Mouse (Mus musculus) thymus, adult 2 months (tissue): ENCODE measurements around the gene Scfd2.

ENCODE experiments used
- CTCF ChIP-seq: fragments of 200-500 bp; IDR thresholded peaks from 2 replicates; pipeline ENCODE4 v1.5.1; 2012; ENCODE audit warnings: mild to moderate bottlenecking, control low read depth, low read length, moderate library complexity, borderline replicate concordance; ENCODE audit not compliant: control insufficient read depth, poor library complexity, insufficient read depth; ENCODE audit errors: extremely low read depth
- POLR2A ChIP-seq: fragments of 200-500 bp; IDR thresholded peaks from 2 replicates; pipeline ENCODE4 v1.6.1; 2012; ENCODE audit warnings: mild to moderate bottlenecking, low read length, control low read depth, moderate library complexity; ENCODE audit not compliant: control insufficient read depth, poor library complexity, insufficient read depth; ENCODE audit errors: extremely low read depth

DNA sequence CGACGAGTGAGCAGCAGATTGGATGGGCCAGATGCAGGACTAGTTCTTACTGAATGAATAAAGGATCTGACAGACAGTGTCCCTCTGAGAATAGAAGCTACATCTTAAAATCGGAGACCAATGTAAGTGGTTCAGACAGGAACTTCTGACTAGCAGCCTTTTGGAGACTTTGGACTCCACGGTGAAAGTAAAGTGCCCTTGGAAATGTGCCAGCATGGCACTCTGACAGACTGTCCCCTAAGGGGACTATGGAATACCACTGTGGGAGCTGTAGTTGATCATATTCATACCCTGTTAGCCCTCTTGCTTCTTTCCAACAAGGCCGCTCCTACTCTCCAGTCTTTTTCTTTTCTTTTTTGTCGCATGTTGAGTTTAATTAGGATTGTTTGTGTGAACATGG, 368.4 kb downstream of the Scfd2 start:
- TF ChIP-seq CTCF (no peak), POLR2A (no peak)
